9 mouse cellular contexts compared by ENCODE assay signal in genomic region chr14:122883821-122884584, GRCm38 (mm10). TPM values are rescaled to one million over a fixed set of nuclear protein-coding genes. Genes with fewer than 3 reads are reported as not detected.
A peak's percentile ranks its signal among the peaks of the same experiment; 100 is the strongest.
DNase-seq lines count a peak whose midpoint lies in the region; ATAC-seq and TF ChIP-seq lines count a peak whose summit lies in the region.
"Had no signal": no experiment of that assay in that cellular context is flagged by ENCODE, and none has a peak within 500 bp of the region (broad histone marks: within the 10 kb centered on the region; RNA-seq: fewer than 3 reads in every experiment).

No protein-coding gene starts in this region.

- H3K9me3 ChIP-seq in forebrain, postnatal 0 days (ENCODE audit: low read length) = no peaks in the 10 kb centered on the region
- H3K9me3 ChIP-seq in midbrain, embryonic 15.5 days = no peaks in the 10 kb centered on the region
- no peaks in the 10 kb centered on the region for H3K9me3 ChIP-seq in kidney, embryonic 15.5 days (replicated peaks)
- H3K9me3 ChIP-seq in heart, embryonic 12.5 days (replicated peaks) = no peaks in the 10 kb centered on the region
- H3K9me3 ChIP-seq: heart, embryonic 15.5 days had no signal

- H3K4me3 ChIP-seq in forebrain, postnatal 0 days (ENCODE audit: low read depth, low read length) = no peak overlapping the region
- no peak overlapping the region for H3K4me3 ChIP-seq in midbrain, embryonic 15.5 days
- no peak overlapping the region for H3K4me3 ChIP-seq in kidney, embryonic 15.5 days (replicated peaks)
- no peak overlapping the region for H3K4me3 ChIP-seq in heart, embryonic 12.5 days
- H3K4me3 ChIP-seq: heart, embryonic 15.5 days had no signal

- peak; percentile 79 for ATAC-seq in forebrain, postnatal 0 days
- ATAC-seq in midbrain, embryonic 15.5 days (replicated peaks) = peak; percentile 50; the same call in 1 of the 2 replicates
- ATAC-seq in kidney, embryonic 15.5 days (replicated peaks; ENCODE audit: low FRiP score) = no peak
- no peak for ATAC-seq in heart, embryonic 12.5 days (ENCODE audit: insufficient number of reproducible peaks, low FRiP score)

- no peak for TF ChIP-seq CTCF in forebrain, postnatal 0 days (IDR thresholded peaks at IDR 0.05; ENCODE audit: low read depth)

- H3K9ac ChIP-seq in forebrain, postnatal 0 days = no peak overlapping the region
- H3K9ac ChIP-seq in midbrain, embryonic 15.5 days = no peak overlapping the region
- no peak overlapping the region for H3K9ac ChIP-seq in kidney, embryonic 15.5 days
- H3K9ac ChIP-seq in heart, embryonic 12.5 days = no peak overlapping the region
- H3K9ac ChIP-seq: heart, embryonic 15.5 days had no signal

- no peak overlapping the region for H3K27ac ChIP-seq in forebrain, postnatal 0 days (ENCODE audit: low read depth, low read length)
- no peak overlapping the region for H3K27ac ChIP-seq in midbrain, embryonic 15.5 days
- H3K27ac ChIP-seq in kidney, embryonic 15.5 days = no peak overlapping the region
- no peak overlapping the region for H3K27ac ChIP-seq in heart, embryonic 12.5 days (ENCODE audit: poor library complexity, severe bottlenecking)
- H3K27ac ChIP-seq: heart, embryonic 15.5 days had no signal

- H3K27me3 ChIP-seq in forebrain, postnatal 0 days (ENCODE audit: insufficient read depth, low read length) = no peaks in the 10 kb centered on the region
- H3K27me3 ChIP-seq in midbrain, embryonic 15.5 days (replicated peaks) = no peaks in the 10 kb centered on the region
- no peaks in the 10 kb centered on the region for H3K27me3 ChIP-seq in kidney, embryonic 15.5 days
- no peaks in the 10 kb centered on the region; the same call in 1 of the 2 replicates for H3K27me3 ChIP-seq in heart, embryonic 12.5 days (replicated peaks)
- H3K27me3 ChIP-seq: heart, embryonic 15.5 days had no signal

- H3K4me1 ChIP-seq in forebrain, postnatal 0 days (ENCODE audit: insufficient read depth) = 0 out of 2 replicates have a peak, but pooled peaks cover 12% of the 10 kb centered on the region
- H3K4me1 ChIP-seq in midbrain, embryonic 15.5 days = peaks cover 26% of the 10 kb centered on the region
- peaks cover 24% of the 10 kb centered on the region for H3K4me1 ChIP-seq in kidney, embryonic 15.5 days
- H3K4me1 ChIP-seq in heart, embryonic 12.5 days (replicated peaks) = peaks cover 30% of the 10 kb centered on the region

- no peak overlapping the region for H3K4me2 ChIP-seq in forebrain, postnatal 0 days (ENCODE audit: low read depth)
- H3K4me2 ChIP-seq in midbrain, embryonic 15.5 days = no peak overlapping the region
- no peak overlapping the region for H3K4me2 ChIP-seq in kidney, embryonic 15.5 days
- no peak overlapping the region for H3K4me2 ChIP-seq in heart, embryonic 12.5 days
- H3K4me2 ChIP-seq: heart, embryonic 15.5 days had no signal

- WGBS in forebrain, postnatal 0 days = 14% methylated on average over 10 of the region's 10 CpGs
- 35% methylated on average over 10 of the region's 10 CpGs for WGBS in midbrain, embryonic 15.5 days
- 60% methylated on average over 10 of the region's 10 CpGs for WGBS in kidney, embryonic 15.5 days
- 57% methylated on average over 10 of the region's 10 CpGs for WGBS in heart, embryonic 12.5 days

- DNase-seq in layer of hippocampus, adult 11-12 months (ENCODE audit: low spot score) = peak; percentile 53
- no peak for DNase-seq in layer of hippocampus, postnatal 25 days (ENCODE audit: extremely low spot score in 1 of 2, low spot score in 1 of 2)
- peak; percentile 72 for DNase-seq in brain, adult 2 months (ENCODE audit: low read depth, low spot score)
- DNase-seq in forebrain, postnatal 0 days = peak; percentile 70
- DNase-seq in natural killer cell, adult 2 months (ENCODE audit: low spot score in 2 of 2) = no peak

- no peaks in the 10 kb centered on the region for H3K36me3 ChIP-seq in forebrain, postnatal 0 days (ENCODE audit: insufficient read depth)
- H3K36me3 ChIP-seq in midbrain, embryonic 15.5 days (replicated peaks) = no peaks in the 10 kb centered on the region
- H3K36me3 ChIP-seq in kidney, embryonic 15.5 days = no peaks in the 10 kb centered on the region
- H3K36me3 ChIP-seq in heart, embryonic 12.5 days = no peaks in the 10 kb centered on the region
- H3K36me3 ChIP-seq: heart, embryonic 15.5 days had no signal

RNA-seq across cellular contexts. Expression of gene Ggact, which starts 29.6 kb away (rescaled TPM):
- 10 to 100 TPM; 28.9 to 30.4 TPM for total RNA-seq in layer of hippocampus, postnatal 25 days (2021)
- 16.4 and 18.8 TPM in 2 replicates for total RNA-seq in forebrain, postnatal 0 days (2014; rRNA removed)
- 16.1 and 19.2 TPM in 2 replicates for polyA plus RNA-seq in forebrain, postnatal 0 days (2015; fragmentation: Nextera tagmentation; extraction: Ambion mirVana)
- 10.3 TPM in 2 replicates for polyA plus RNA-seq in midbrain, embryonic 15.5 days (2015; fragmentation: Nextera tagmentation; extraction: Ambion mirVana)
- 17.0 and 17.3 TPM in 2 replicates for polyA plus RNA-seq in kidney, embryonic 15.5 days (2015; fragmentation: Nextera tagmentation; extraction: Ambion mirVana)
- polyA plus RNA-seq in heart, embryonic 12.5 days (2016; fragmentation: Nextera tagmentation; extraction: Ambion mirVana) = 11.5 and 12.3 TPM in 2 replicates

Comparison
In these comparisons a context has a peak if more than half of its experiments do, and no peak if none do; other contexts are left out.
1. DNase-seq: peak in layer of hippocampus, adult 11-12 months (single experiment), brain, adult 2 months (single experiment) and forebrain, postnatal 0 days (single experiment); none in layer of hippocampus, postnatal 25 days (0 of 2) and natural killer cell, adult 2 months (0 of 2).
2. ATAC-seq: peak in forebrain, postnatal 0 days (single experiment) and midbrain, embryonic 15.5 days (single experiment); none in kidney, embryonic 15.5 days (single experiment) and heart, embryonic 12.5 days (single experiment).